Mouse (Mus musculus) CH12.LX (cell line): ENCODE data around the gene Arhgef6.

Experiments
- POLR2A ChIP-seq: IDR thresholded peaks from 2 replicates; pipeline ENCODE4 v1.6.1; 2011; ENCODE audit warnings: low read depth, mild to moderate bottlenecking, improper control_type of control experiment, low read length
- USF1 ChIP-seq: IDR thresholded peaks from 2 replicates; pipeline ENCODE4 v1.6.1; 2014; ENCODE audit warnings: low read depth, mild to moderate bottlenecking, inconsistent platforms, low read length, improper control_type of control experiment
- ZMIZ1 ChIP-seq: IDR thresholded peaks from 2 replicates; pipeline ENCODE4 v1.6.1; 2012; ENCODE audit warnings: low read depth, mild to moderate bottlenecking, inconsistent platforms, low read length, improper control_type of control experiment

GRCm38 (mm10) chrX:57263515-57263914 is 75.0 kb downstream of the Arhgef6 start:
- TF ChIP-seq POLR2A (no peak), ZMIZ1 (no peak), USF1 (no peak)
